Mouse (Mus musculus) macrophage (primary cell): Measurements from ENCODE around the gene Adssl1. TPM values are rescaled to one million over a fixed set of nuclear protein-coding genes. Genes with fewer than 3 reads are reported as not detected.
A peak's percentile ranks its signal among the peaks of the same experiment; 100 is the strongest.

Experiments
- H3K27ac ChIP-seq: fragments of 350-480 bp; formaldehyde crosslinking; 2 replicates; pipeline ENCODE4 v1.9.0; 2021
- H3K36me3 ChIP-seq: fragments of 350-480 bp; formaldehyde crosslinking; 2 replicates; pipeline ENCODE4 v1.9.0; 2021; ENCODE audit errors: inconsistent target
- H3K4me3 ChIP-seq: fragments of 350-480 bp; formaldehyde crosslinking; 2 replicates; pipeline ENCODE4 v1.9.0; 2021; ENCODE audit errors: inconsistent target
- H3K79me2 ChIP-seq: fragments of 350-480 bp; formaldehyde crosslinking; 2 replicates; pipeline ENCODE4 v1.9.0; 2021; ENCODE audit errors: inconsistent target
- WGBS: methylation state at CpG from one replicate; pipeline ENCODE4 v1.1.7; 2026; ENCODE audit warnings: inconsistent platforms; ENCODE audit not compliant: missing documents; 5-methylcytosine and 5-hydroxymethylcytosine counted together
- polyA plus RNA-seq: library from polyadenylated mRNA; stranded (reverse); fragments of 250-400 nt; gene quantifications from 3 replicates; pipeline ENCODE4 v1.2.4, GENCODE M21; 2018; ENCODE audit warnings: inconsistent platforms

Gene Adssl1
- polyA plus RNA-seq, 1 experiment from 2014 or later = 71.6 TPM

- Histone ChIP-seq H3K79me2 (peaks cover 43% of the 10 kb centered on the region), H3K36me3 (0 out of 2 replicates have a peak, but pooled peaks cover 8% of the 10 kb centered on the region), H3K27ac (no peak overlapping the region), H3K4me3 (no peak overlapping the region)
- WGBS = 94% methylated on average over 30 of the region's 30 CpGs
Observed at GRCm38 (mm10) chr12:112599942-112600611, 19.8 kb upstream of the Adssl1 start.

- 85% methylated on average over 5 of the region's 5 CpGs for WGBS
- no peak overlapping the region for H3K27ac ChIP-seq
- no peak overlapping the region for H3K4me3 ChIP-seq
- peaks cover 20% of the 10 kb centered on the region; the same call in 1 of the 2 replicates for H3K36me3 ChIP-seq
- peaks cover 4% of the 10 kb centered on the region for H3K79me2 ChIP-seq
Observed at GRCm38 (mm10) chr12:112604022-112604421, 15.8 kb upstream of the Adssl1 start.

GRCm38 (mm10) chr12:112604709-112605649 is 14.9 kb upstream of the Adssl1 start:
- Histone ChIP-seq H3K4me3 (no peak overlapping the region), H3K27ac (no peak overlapping the region)

GRCm38 (mm10) chr12:112605766-112606165 is 14.1 kb upstream of the Adssl1 start:
- 51% methylated on average over 6 of the region's 6 CpGs for WGBS
- Histone ChIP-seq H3K4me3 (no peak overlapping the region), H3K79me2 (no peaks in the 10 kb centered on the region), H3K36me3 (peaks cover 23% of the 10 kb centered on the region; the same call in 1 of the 2 replicates), H3K27ac (no peak overlapping the region)

More at GRCm38 (mm10) chr12:112604709-112605649, 14.9 kb upstream of the Adssl1 start:
- peaks cover 20% of the 10 kb centered on the region; the same call in 1 of the 2 replicates for H3K36me3 ChIP-seq
- no peaks in the 10 kb centered on the region for H3K79me2 ChIP-seq
- 78% methylated on average over 19 of the region's 20 CpGs for WGBS

GRCm38 (mm10) chr12:112606998-112607397 is 12.8 kb upstream of the Adssl1 start:
- Histone ChIP-seq H3K79me2 (no peaks in the 10 kb centered on the region), H3K4me3 (no peak overlapping the region), H3K36me3 (peaks cover 16% of the 10 kb centered on the region; the same call in 1 of the 2 replicates), H3K27ac (no peak overlapping the region)
- 92% methylated on average over 6 of the region's 6 CpGs for WGBS

GRCm38 (mm10) chr12:112609031-112609430 is 10.8 kb upstream of the Adssl1 start:
- Histone ChIP-seq H3K4me3 (no peak overlapping the region), H3K36me3 (peaks cover 16% of the 10 kb centered on the region; the same call in 1 of the 2 replicates), H3K79me2 (no peaks in the 10 kb centered on the region), H3K27ac (no peak overlapping the region)
- WGBS = 94% methylated on average over 10 of the region's 10 CpGs

GRCm38 (mm10) chr12:112616668-112617067 is 3.2 kb upstream of the Adssl1 start:
- H3K27ac ChIP-seq = peak overlapping the region; percentile 91
- H3K4me3 ChIP-seq = no peak overlapping the region
- H3K36me3 ChIP-seq = no peaks in the 10 kb centered on the region
- peaks cover 14% of the 10 kb centered on the region; the same call in 1 of the 2 replicates for H3K79me2 ChIP-seq
- WGBS = 92% methylated on average over 9 of the region's 9 CpGs

- no peak overlapping the region for H3K4me3 ChIP-seq
- no peaks in the 10 kb centered on the region for H3K36me3 ChIP-seq
- peaks cover 14% of the 10 kb centered on the region; the same call in 1 of the 2 replicates for H3K79me2 ChIP-seq
- H3K27ac ChIP-seq = peak overlapping the region; percentile 91
- WGBS = 6% methylated on average over 11 of the region's 11 CpGs
Observed at GRCm38 (mm10) chr12:112617184-112617583, 2.7 kb upstream of the Adssl1 start.

- H3K4me3 ChIP-seq = no peak overlapping the region
Observed at GRCm38 (mm10) chr12:112617898-112618380, 1.9 kb upstream of the Adssl1 start.

GRCm38 (mm10) chr12:112618981-112619685 is 712 bp upstream of the Adssl1 start:
- Histone ChIP-seq H3K79me2 (peaks cover 14% of the 10 kb centered on the region; the same call in 1 of the 2 replicates), H3K36me3 (no peaks in the 10 kb centered on the region), H3K4me3 (peak overlapping the region; percentile 42), H3K27ac (peak overlapping the region; percentile 91)
- WGBS = 9% methylated on average over 13 of the region's 13 CpGs

More at GRCm38 (mm10) chr12:112617898-112618380, 1.9 kb upstream of the Adssl1 start:
- Histone ChIP-seq H3K79me2 (peaks cover 14% of the 10 kb centered on the region; the same call in 1 of the 2 replicates), H3K36me3 (no peaks in the 10 kb centered on the region), H3K27ac (peak overlapping the region; percentile 91)
- WGBS = 5% methylated on average over 8 of the region's 8 CpGs

- WGBS = 1% methylated on average over 16 of the region's 16 CpGs
- Histone ChIP-seq H3K36me3 (no peaks in the 10 kb centered on the region), H3K4me3 (peak overlapping the region; percentile 68), H3K27ac (peak overlapping the region; percentile 91), H3K79me2 (peaks cover 14% of the 10 kb centered on the region; the same call in 1 of the 2 replicates)
Observed at GRCm38 (mm10) chr12:112620354-112621061, 663 bp downstream of the Adssl1 start.

- H3K79me2 ChIP-seq = peaks cover 14% of the 10 kb centered on the region; the same call in 1 of the 2 replicates
- no peak overlapping the region for H3K4me3 ChIP-seq
- H3K27ac ChIP-seq = peak overlapping the region; percentile 91
- WGBS = 44% methylated on average over 3 of the region's 3 CpGs
- no peaks in the 10 kb centered on the region for H3K36me3 ChIP-seq
Observed at GRCm38 (mm10) chr12:112621900-112622299, 2.1 kb downstream of the Adssl1 start.

- H3K36me3 ChIP-seq = no peaks in the 10 kb centered on the region
- H3K4me3 ChIP-seq = no peak overlapping the region
- peaks cover 14% of the 10 kb centered on the region; the same call in 1 of the 2 replicates for H3K79me2 ChIP-seq
- 31% methylated on average over 2 of the region's 2 CpGs for WGBS
- H3K27ac ChIP-seq = no peak overlapping the region
Observed at GRCm38 (mm10) chr12:112623742-112624141, 3.9 kb downstream of the Adssl1 start.
